Mouse (Mus musculus) ES-E14 (cell line): ENCODE measurements around the gene Thoc6.

Source experiments
- CHD2 ChIP-seq: IDR thresholded peaks from 2 replicates; pipeline ENCODE4 v1.6.1; 2014; ENCODE audit warnings: mild to moderate bottlenecking, low read depth, low read length, inconsistent platforms
- MAFK ChIP-seq: IDR thresholded peaks from 2 replicates; pipeline ENCODE4 v1.6.1; 2014; ENCODE audit warnings: mild to moderate bottlenecking, low read depth, low read length, inconsistent platforms; ENCODE audit not compliant: insufficient read depth
- ZC3H11A ChIP-seq: IDR thresholded peaks from 2 replicates; pipeline ENCODE4 v1.6.1; 2012; ENCODE audit warnings: low read depth, mild to moderate bottlenecking, inconsistent platforms, low read length, borderline replicate concordance

DNA sequence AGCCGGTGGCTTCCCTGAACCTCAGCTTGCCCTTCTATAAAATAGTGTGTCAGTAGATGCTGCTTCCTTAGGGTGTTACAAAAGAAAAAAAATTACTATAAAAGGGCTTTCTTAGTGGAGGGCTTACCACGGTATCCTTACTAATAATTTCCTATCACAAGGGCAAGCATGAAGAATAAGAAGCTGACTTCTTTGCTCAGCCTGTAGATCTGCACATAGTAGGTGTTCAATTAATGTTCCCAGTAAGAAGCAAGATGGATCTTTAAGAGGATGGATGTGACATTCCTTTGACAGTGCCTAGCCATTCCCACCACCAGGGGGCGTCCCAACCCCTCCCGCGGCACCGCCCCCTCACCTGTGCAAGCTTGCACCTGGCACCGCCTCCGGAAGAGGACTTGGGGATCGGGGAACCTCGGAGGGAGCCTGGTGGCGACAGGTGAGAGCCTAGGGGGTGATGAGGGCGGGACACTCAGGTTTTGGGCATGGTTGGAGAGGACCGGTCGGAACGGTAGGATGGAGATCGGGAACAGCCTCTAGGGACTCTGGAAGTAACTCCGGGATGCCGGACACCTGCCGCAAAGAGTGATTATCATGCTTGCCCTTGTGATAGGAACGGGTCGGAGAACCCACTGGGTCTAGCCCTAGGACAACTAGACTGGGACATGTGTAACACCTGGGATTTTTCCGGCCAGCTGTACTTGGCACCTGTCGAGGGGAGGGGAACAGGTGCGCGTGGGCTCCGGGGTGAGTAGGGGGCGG is 13.4 kb downstream of the Thoc6 start, which contains the start of gene Bicdl2:
- TF ChIP-seq ZC3H11A (no peak), CHD2 (no peak), MAFK (no peak)
